Mouse (Mus musculus): ENCODE measurements around the gene Zfp984.
"Not testable (repeated sequence)": the region's sequence is repeated elsewhere in the genome, so short reads cannot be mapped to it uniquely, and the experiment has no call there.

DNA sequence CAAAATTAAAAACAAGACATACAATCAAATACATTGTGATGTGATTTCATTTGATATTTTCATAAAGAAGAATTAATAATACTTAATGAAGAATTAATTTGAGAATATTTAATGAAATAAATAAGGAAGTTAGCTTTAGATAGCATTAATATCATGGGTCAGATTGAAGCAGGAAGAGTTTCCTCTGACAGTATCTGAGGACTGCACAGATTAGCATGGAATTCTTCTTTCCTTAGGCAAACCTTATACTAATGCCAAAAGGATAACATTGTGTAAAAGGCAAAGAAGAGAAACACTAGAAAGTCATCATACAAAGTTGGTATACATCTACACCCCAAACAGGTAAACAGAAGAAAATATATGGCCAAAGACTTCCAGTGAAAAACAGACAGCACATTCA lies 17.9 kb downstream of the Zfp984 start:
- not testable (repeated sequence) for TF ChIP-seq CTCF (conservative IDR thresholded peaks at IDR 0.05; ENCODE audit: low read length); POU5F1 (IDR thresholded peaks at IDR 0.05; ENCODE audit: borderline replicate concordance, low read length); NANOG (IDR thresholded peaks at IDR 0.05; ENCODE audit: borderline replicate concordance, low read length)
